Comparison of ENCODE assay signal across 8 mouse cellular contexts in the genomic region with DNA sequence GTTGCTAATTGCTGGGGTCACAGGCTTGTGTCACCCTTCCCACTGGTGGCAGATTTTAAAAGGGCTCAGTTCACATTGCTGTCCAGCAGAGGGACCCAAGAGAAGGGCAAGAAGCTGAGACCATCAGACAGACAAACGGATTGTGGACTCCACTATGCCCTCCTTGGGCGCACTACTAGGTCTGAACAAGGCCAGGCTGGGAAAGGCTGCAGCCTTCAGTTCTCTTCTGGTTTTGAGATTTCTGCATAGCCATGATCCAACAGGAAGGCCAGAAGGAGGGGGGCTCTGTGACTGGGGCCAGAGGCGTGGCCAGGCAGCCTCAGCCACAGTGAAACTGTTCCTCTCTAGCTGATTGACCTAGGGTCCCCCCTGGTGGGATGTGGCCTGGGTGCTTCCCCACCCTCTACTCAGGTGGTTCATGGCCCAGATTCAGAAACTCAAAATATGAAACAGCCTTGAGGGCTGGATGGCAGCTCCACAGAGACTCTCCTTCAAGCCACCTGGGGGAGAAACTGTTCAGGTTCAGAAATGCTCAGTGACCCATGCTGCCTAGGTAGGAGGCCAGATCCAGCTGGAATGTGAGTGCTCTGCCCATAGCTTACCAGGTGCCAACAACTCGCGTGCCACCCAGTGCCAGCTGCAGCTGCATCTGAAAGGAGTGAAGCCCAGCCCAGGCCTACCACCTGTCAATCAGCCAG. TPM values are rescaled to one million over a fixed set of nuclear protein-coding genes. Genes with fewer than 3 reads are reported as not detected.
DNase-seq lines count a peak whose midpoint lies in the region; ATAC-seq and TF ChIP-seq lines count a peak whose summit lies in the region.

No protein-coding gene starts in this region.

- no peak overlapping the region for H3K4me3 ChIP-seq in midbrain, postnatal 0 days (ENCODE audit: low read depth, low read length)
- H3K4me3 ChIP-seq in midbrain, embryonic 10.5 days, result no peak overlapping the region
- H3K4me3 ChIP-seq in brown adipose tissue, adult 24 weeks (ENCODE audit: insufficient read depth, low read depth, low read length), result no peak overlapping the region
- H3K4me3 ChIP-seq in kidney, postnatal 0 days (replicated peaks; ENCODE audit: low read depth, low read length), result no peak overlapping the region
- no peak overlapping the region for H3K4me3 ChIP-seq in forebrain, embryonic 16.5 days (replicated peaks; ENCODE audit: low read length)

- no peak overlapping the region for H3K27ac ChIP-seq in midbrain, postnatal 0 days (ENCODE audit: low read depth, low read length)
- H3K27ac ChIP-seq in midbrain, embryonic 10.5 days (replicated peaks), result no peak overlapping the region
- 0 out of 2 replicates have a peak overlapping the region, but pooled peaks have one; percentile 19 for H3K27ac ChIP-seq in brown adipose tissue, adult 24 weeks (replicated peaks; ENCODE audit: low read depth, low read length)
- peak overlapping the region; percentile 83 for H3K27ac ChIP-seq in kidney, postnatal 0 days
- H3K27ac ChIP-seq in forebrain, embryonic 16.5 days (ENCODE audit: low read length), result no peak overlapping the region

- H3K36me3 ChIP-seq in midbrain, postnatal 0 days (ENCODE audit: insufficient read depth, low read length), result no peaks in the 10 kb centered on the region
- no peaks in the 10 kb centered on the region for H3K36me3 ChIP-seq in midbrain, embryonic 10.5 days
- H3K36me3 ChIP-seq in kidney, postnatal 0 days (ENCODE audit: insufficient read depth, low read length), result no peaks in the 10 kb centered on the region
- no peaks in the 10 kb centered on the region for H3K36me3 ChIP-seq in forebrain, embryonic 16.5 days (ENCODE audit: control insufficient read depth, insufficient read depth)

- DNase-seq in midbrain, postnatal 0 days (ENCODE audit: low spot score), result no peak
- DNase-seq in midbrain, embryonic 10.5 days (ENCODE audit: low spot score), result no peak
- peak; percentile 72 for DNase-seq in kidney, postnatal 0 days (ENCODE audit: low spot score)
- DNase-seq in cerebellum, postnatal 25 days, result no peak
- no peak for DNase-seq in right cerebral cortex, postnatal 4 days

- TF ChIP-seq CTCF in midbrain, postnatal 0 days (IDR thresholded peaks at IDR 0.05), result peak; percentile 57
- peak; percentile 77 for TF ChIP-seq CTCF in kidney, postnatal 0 days (IDR thresholded peaks at IDR 0.05; ENCODE audit: low read depth)

- no peaks in the 10 kb centered on the region for H3K4me1 ChIP-seq in midbrain, postnatal 0 days (ENCODE audit: insufficient read depth, low read length)
- H3K4me1 ChIP-seq in midbrain, embryonic 10.5 days, result peaks cover 7% of the 10 kb centered on the region
- peaks cover 7% of the 10 kb centered on the region; the same call in 1 of the 2 replicates for H3K4me1 ChIP-seq in brown adipose tissue, adult 24 weeks (ENCODE audit: control insufficient read depth, insufficient read depth, insufficient read length, low read length)
- H3K4me1 ChIP-seq in kidney, postnatal 0 days (replicated peaks; ENCODE audit: insufficient read depth, low read length), result 0 out of 2 replicates have a peak, but pooled peaks cover 8% of the 10 kb centered on the region
- H3K4me1 ChIP-seq in forebrain, embryonic 16.5 days (replicated peaks; ENCODE audit: control insufficient read depth, insufficient read depth, low read length), result no peaks in the 10 kb centered on the region

- H3K9ac ChIP-seq in midbrain, postnatal 0 days (replicated peaks; ENCODE audit: low read length, poor library complexity, severe bottlenecking), result no peak overlapping the region
- no peak overlapping the region for H3K9ac ChIP-seq in kidney, postnatal 0 days (ENCODE audit: low read depth, low read length)
- no peak overlapping the region for H3K9ac ChIP-seq in forebrain, embryonic 16.5 days (replicated peaks; ENCODE audit: low read depth, low read length)

- H3K27me3 ChIP-seq in midbrain, postnatal 0 days (ENCODE audit: insufficient read depth, low read length), result no peaks in the 10 kb centered on the region
- H3K27me3 ChIP-seq in midbrain, embryonic 10.5 days (ENCODE audit: low read depth, poor library complexity, severe bottlenecking), result no peaks in the 10 kb centered on the region
- no peaks in the 10 kb centered on the region for H3K27me3 ChIP-seq in kidney, postnatal 0 days (ENCODE audit: insufficient read depth, low read length)
- H3K27me3 ChIP-seq in forebrain, embryonic 16.5 days (replicated peaks; ENCODE audit: control insufficient read depth, insufficient read depth, low read length), result no peaks in the 10 kb centered on the region

- H3K9me3 ChIP-seq in midbrain, postnatal 0 days (ENCODE audit: low read length), result no peaks in the 10 kb centered on the region
- H3K9me3 ChIP-seq in midbrain, embryonic 10.5 days (replicated peaks), result no peaks in the 10 kb centered on the region
- H3K9me3 ChIP-seq in kidney, postnatal 0 days (replicated peaks; ENCODE audit: low read length), result no peaks in the 10 kb centered on the region
- no peaks in the 10 kb centered on the region for H3K9me3 ChIP-seq in forebrain, embryonic 16.5 days (ENCODE audit: control insufficient read depth, low read length)

- 70% methylated on average over 5 of the region's 5 CpGs for WGBS in midbrain, postnatal 0 days
- 68% methylated on average over 5 of the region's 5 CpGs for WGBS in midbrain, embryonic 10.5 days
- WGBS in kidney, postnatal 0 days, result 43% methylated on average over 5 of the region's 5 CpGs
- 59% methylated on average over 5 of the region's 5 CpGs for WGBS in forebrain, embryonic 16.5 days

- no peak overlapping the region for H3K4me2 ChIP-seq in midbrain, postnatal 0 days (ENCODE audit: low read depth, low read length, poor library complexity, severe bottlenecking)
- H3K4me2 ChIP-seq in kidney, postnatal 0 days (ENCODE audit: low read length), result no peak overlapping the region
- H3K4me2 ChIP-seq in forebrain, embryonic 16.5 days (ENCODE audit: low read length), result no peak overlapping the region

- no peak for ATAC-seq in midbrain, postnatal 0 days (ENCODE audit: low FRiP score)
- ATAC-seq in kidney, postnatal 0 days (replicated peaks; ENCODE audit: low FRiP score, low read depth), result peak; percentile 80
- ATAC-seq in neutrophil, adult 5-6 weeks (ENCODE audit: extremely low read depth, insufficient number of reproducible peaks, low FRiP score, poor library complexity, severe bottlenecking), result peak; percentile 80
- ATAC-seq in forebrain, embryonic 16.5 days, result no peak

RNA-seq across cellular contexts. Expression of gene Ccdc88b, which starts 13.7 kb away (rescaled TPM):
- 1.0 and 1.9 TPM in 2 replicates for total RNA-seq in midbrain, postnatal 0 days (2014; rRNA removed)
- 0.86 and 1.8 TPM in 2 replicates for polyA plus RNA-seq in midbrain, postnatal 0 days (2015; fragmentation: Nextera tagmentation; extraction: Ambion mirVana)
- 0.33 and 0.57 TPM in 2 replicates for polyA plus RNA-seq in midbrain, embryonic 10.5 days (2016; fragmentation: Nextera tagmentation; extraction: Ambion mirVana)
- polyA plus RNA-seq in brown adipose tissue, adult 24 weeks (2012; ENCODE audit: insufficient read depth, insufficient read length, missing spikeins), result 1.9 and 2.3 TPM in 2 replicates
- polyA plus RNA-seq in kidney, postnatal 0 days (2015; fragmentation: Nextera tagmentation; extraction: Ambion mirVana), result 0.73 and 0.87 TPM in 2 replicates
- 97.1 and 136 TPM in 2 replicates for total RNA-seq in neutrophil, adult 5-6 weeks (2017)
- polyA plus RNA-seq in forebrain, embryonic 16.5 days (2015; fragmentation: Nextera tagmentation; extraction: Ambion mirVana), result 0.68 and 1.1 TPM in 2 replicates

RNA-seq across cellular contexts. Expression of gene Rps6ka4, which starts 31.3 kb away (rescaled TPM):
- 20.6 and 31.1 TPM in 2 replicates for total RNA-seq in midbrain, postnatal 0 days (2014; rRNA removed)
- polyA plus RNA-seq in midbrain, postnatal 0 days (2015; fragmentation: Nextera tagmentation; extraction: Ambion mirVana), result 18.5 and 19.1 TPM in 2 replicates
- polyA plus RNA-seq in midbrain, embryonic 10.5 days (2016; fragmentation: Nextera tagmentation; extraction: Ambion mirVana), result 5.0 and 7.9 TPM in 2 replicates
- polyA plus RNA-seq in brown adipose tissue, adult 24 weeks (2012; ENCODE audit: insufficient read depth, insufficient read length, missing spikeins), result 6.7 and 9.8 TPM in 2 replicates
- 19.6 TPM in 2 replicates for polyA plus RNA-seq in kidney, postnatal 0 days (2015; fragmentation: Nextera tagmentation; extraction: Ambion mirVana)
- total RNA-seq in neutrophil, adult 5-6 weeks (2017), result 15.8 and 18.4 TPM in 2 replicates
- polyA plus RNA-seq in forebrain, embryonic 16.5 days (2015; fragmentation: Nextera tagmentation; extraction: Ambion mirVana), result 9.4 and 9.7 TPM in 2 replicates

RNA-seq across cellular contexts. Expression of gene Trmt112, which starts 37.8 kb away (rescaled TPM):
- total RNA-seq in midbrain, postnatal 0 days (2014; rRNA removed), result 80.6 and 85.4 TPM in 2 replicates
- polyA plus RNA-seq in midbrain, postnatal 0 days (2015; fragmentation: Nextera tagmentation; extraction: Ambion mirVana), result 110 and 118 TPM in 2 replicates
- 150 and 156 TPM in 2 replicates for polyA plus RNA-seq in midbrain, embryonic 10.5 days (2016; fragmentation: Nextera tagmentation; extraction: Ambion mirVana)
- polyA plus RNA-seq in brown adipose tissue, adult 24 weeks (2012; ENCODE audit: insufficient read depth, insufficient read length, missing spikeins), result 18.1 and 29.4 TPM in 2 replicates
- 137 and 142 TPM in 2 replicates for polyA plus RNA-seq in kidney, postnatal 0 days (2015; fragmentation: Nextera tagmentation; extraction: Ambion mirVana)
- total RNA-seq in neutrophil, adult 5-6 weeks (2017), result 103 and 125 TPM in 2 replicates
- polyA plus RNA-seq in forebrain, embryonic 16.5 days (2015; fragmentation: Nextera tagmentation; extraction: Ambion mirVana), result 104 and 116 TPM in 2 replicates

RNA-seq across cellular contexts. Expression of gene Prdx5, which starts 38.2 kb away (rescaled TPM):
- total RNA-seq in midbrain, postnatal 0 days (2014; rRNA removed), result 211 and 223 TPM in 2 replicates
- polyA plus RNA-seq in midbrain, postnatal 0 days (2015; fragmentation: Nextera tagmentation; extraction: Ambion mirVana), result 491 and 528 TPM in 2 replicates
- polyA plus RNA-seq in midbrain, embryonic 10.5 days (2016; fragmentation: Nextera tagmentation; extraction: Ambion mirVana), result 169 and 180 TPM in 2 replicates
- polyA plus RNA-seq in brown adipose tissue, adult 24 weeks (2012; ENCODE audit: insufficient read depth, insufficient read length, missing spikeins), result 974 and 1,161 TPM in 2 replicates
- polyA plus RNA-seq in kidney, postnatal 0 days (2015; fragmentation: Nextera tagmentation; extraction: Ambion mirVana), result 822 and 884 TPM in 2 replicates
- total RNA-seq in neutrophil, adult 5-6 weeks (2017), result 693 and 750 TPM in 2 replicates
- polyA plus RNA-seq in forebrain, embryonic 16.5 days (2015; fragmentation: Nextera tagmentation; extraction: Ambion mirVana), result 244 and 272 TPM in 2 replicates

RNA-seq across cellular contexts. Expression of gene Esrra, which starts 49.9 kb away (rescaled TPM):
- 31.6 and 40.7 TPM in 2 replicates for total RNA-seq in midbrain, postnatal 0 days (2014; rRNA removed)
- 7.2 and 7.3 TPM in 2 replicates for polyA plus RNA-seq in midbrain, postnatal 0 days (2015; fragmentation: Nextera tagmentation; extraction: Ambion mirVana)
- 8.9 and 9.5 TPM in 2 replicates for polyA plus RNA-seq in midbrain, embryonic 10.5 days (2016; fragmentation: Nextera tagmentation; extraction: Ambion mirVana)
- polyA plus RNA-seq in brown adipose tissue, adult 24 weeks (2012; ENCODE audit: insufficient read depth, insufficient read length, missing spikeins), result 86.4 and 123 TPM in 2 replicates
- polyA plus RNA-seq in kidney, postnatal 0 days (2015; fragmentation: Nextera tagmentation; extraction: Ambion mirVana), result 22.7 and 23.0 TPM in 2 replicates
- total RNA-seq in neutrophil, adult 5-6 weeks (2017), result 37.9 and 40.8 TPM in 2 replicates
- 16.1 and 18.8 TPM in 2 replicates for polyA plus RNA-seq in forebrain, embryonic 16.5 days (2015; fragmentation: Nextera tagmentation; extraction: Ambion mirVana)

Comparison
In these comparisons a context has a peak if more than half of its experiments do, and no peak if none do; other contexts are left out.
1. ATAC-seq: peak in kidney, postnatal 0 days (single experiment) and neutrophil, adult 5-6 weeks (single experiment); none in midbrain, postnatal 0 days (single experiment) and forebrain, embryonic 16.5 days (single experiment).
2. H3K27ac ChIP-seq: peak in brown adipose tissue, adult 24 weeks (single experiment) and kidney, postnatal 0 days (single experiment); none in midbrain, postnatal 0 days (single experiment), midbrain, embryonic 10.5 days (single experiment) and forebrain, embryonic 16.5 days (single experiment).